Mouse (Mus musculus) kidney, adult 18-20 months (tissue): ENCODE results near the gene Bmx.

Experiments
- DNase-seq: peaks from one replicate; pipeline ENCODE4 v3.0.0; 2021

The Bmx gene

DNA sequence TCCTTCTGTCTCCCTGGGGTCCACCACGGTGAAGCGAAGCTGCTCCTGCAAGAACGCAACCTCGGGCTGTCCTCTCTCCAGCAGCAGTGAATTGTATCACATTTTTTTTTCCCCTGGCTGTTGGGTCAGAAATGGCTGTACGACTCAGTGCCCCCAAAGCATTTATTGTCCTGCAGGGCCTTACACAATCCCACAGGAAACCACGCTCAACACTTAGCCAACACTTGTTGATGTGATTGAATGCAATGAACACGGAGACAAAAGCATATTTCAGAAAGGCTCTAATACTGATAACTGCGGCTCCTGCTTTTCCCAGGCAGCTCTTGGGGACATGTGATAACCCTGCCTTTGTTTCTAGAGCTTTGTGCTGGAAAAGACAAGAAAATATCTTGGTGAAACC lies at the start of gene Bmx:
Gene Bmx, minus strand, starts transcription at position 137 of the 400 bp plus-strand sequence.
- DNase-seq = no peak

DNA sequence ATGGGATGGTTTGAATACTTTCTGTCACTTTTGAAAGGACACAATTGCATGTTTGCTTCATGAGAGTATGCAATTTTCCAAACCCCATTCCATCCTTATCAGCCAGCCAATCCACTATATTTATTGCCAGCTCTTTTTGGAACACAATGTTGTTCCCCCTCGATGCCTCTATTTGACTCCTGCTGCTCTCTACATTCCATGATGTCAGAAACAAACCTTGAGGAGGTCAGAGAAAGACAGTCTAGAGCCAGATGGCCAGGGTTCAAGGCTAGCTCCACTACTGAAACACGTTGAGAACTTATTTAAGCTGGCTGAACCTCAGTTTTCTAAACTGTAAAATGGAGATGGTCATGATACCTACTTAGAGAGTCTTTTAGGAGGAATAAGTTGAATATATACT lies 48.3 kb upstream of the Bmx start:
- DNase-seq = no peak

DNA sequence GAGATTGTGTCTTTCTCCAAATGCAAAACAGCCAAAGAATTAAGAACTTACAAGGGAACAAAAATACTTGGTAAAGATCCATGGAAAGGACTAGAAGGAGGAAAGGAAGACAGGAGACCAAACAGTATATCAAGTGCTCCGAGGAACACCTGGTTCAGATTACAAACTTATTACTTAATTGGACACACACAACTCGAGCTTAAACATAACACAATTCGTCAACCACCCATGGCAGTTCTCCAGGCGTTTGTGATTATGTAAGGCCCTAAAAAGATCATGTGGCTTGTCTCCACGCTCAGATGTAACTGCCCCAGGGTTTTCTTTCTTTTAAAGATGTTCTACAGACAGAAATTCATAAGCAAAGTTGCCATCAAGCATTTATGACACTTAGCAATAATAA lies 33.2 kb upstream of the Bmx start:
- DNase-seq = no peak

DNA sequence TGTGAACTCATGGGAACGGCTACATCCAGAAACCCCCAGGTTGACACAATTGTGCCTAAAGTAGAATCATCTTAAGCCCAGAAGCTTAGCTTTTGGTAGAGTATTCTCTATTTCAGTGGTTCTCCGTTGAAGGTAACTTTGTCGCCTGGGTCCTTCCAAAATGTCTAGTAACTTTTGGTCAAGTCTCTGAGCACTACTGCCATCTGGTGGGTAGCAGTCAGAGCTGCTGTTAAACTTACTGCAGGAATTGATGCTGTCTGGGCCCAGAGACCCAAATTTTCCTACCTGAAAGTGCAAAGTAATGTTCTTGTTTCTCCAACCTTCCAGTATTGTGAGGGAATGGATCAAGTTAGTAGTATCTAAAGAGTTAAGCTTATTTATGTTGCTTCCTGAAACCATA lies 29.1 kb upstream of the Bmx start:
- DNase-seq = peak; percentile 14

DNA sequence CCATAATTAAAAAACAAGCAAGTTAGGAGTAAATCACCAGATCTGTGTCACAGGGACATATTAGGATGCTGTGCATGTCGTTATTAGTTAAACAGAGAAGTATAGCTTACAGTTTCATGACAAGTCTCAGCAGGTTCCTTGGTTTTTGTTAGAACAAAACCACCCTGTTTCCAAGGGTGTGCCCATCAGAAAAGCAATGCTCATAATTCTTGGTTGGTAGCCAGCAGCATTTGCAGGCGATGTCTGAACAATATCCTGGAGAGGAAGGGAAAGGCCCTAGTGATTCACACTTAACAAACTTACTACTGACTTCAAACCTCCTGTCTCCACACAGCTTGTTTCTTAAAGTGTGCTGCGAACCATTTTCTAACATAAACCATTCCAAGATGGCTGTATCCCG lies 25.8 kb upstream of the Bmx start:
- DNase-seq = no peak

DNA sequence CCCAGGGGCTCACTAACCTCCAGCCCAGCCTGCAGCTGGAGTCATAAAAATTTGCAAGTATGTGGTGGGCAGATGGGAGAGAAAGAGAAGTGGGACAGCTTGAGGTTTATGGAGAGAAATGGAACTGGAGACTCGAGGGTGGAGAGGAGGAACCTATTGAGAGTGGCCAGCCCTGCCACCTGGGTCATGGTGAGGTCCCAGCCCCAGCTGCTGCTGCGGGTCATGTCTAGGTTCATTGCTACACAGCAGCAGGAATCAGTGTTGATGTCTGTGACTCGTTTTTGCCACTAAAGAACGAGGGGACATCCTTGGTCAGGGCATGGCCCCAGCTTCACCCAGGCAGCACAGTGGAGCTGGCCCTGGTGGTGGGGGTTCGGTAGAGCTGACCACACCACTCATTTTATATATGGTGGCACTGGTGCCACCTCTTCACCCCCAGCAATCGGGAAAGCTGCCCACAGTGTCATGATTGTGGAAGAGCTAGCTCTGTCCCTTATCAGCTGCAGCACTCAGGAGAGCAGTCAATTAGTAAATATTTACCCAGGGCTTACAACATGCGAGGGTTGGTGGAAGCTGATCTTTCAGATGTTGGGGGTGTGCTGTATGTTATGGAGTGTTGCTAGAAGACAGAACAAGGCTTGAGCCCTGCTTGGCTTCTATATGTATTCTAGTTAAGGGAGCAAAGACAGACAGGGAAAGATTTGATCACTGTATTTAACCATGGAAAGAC lies 23.1 kb upstream of the Bmx start:
- DNase-seq = no peak

DNA sequence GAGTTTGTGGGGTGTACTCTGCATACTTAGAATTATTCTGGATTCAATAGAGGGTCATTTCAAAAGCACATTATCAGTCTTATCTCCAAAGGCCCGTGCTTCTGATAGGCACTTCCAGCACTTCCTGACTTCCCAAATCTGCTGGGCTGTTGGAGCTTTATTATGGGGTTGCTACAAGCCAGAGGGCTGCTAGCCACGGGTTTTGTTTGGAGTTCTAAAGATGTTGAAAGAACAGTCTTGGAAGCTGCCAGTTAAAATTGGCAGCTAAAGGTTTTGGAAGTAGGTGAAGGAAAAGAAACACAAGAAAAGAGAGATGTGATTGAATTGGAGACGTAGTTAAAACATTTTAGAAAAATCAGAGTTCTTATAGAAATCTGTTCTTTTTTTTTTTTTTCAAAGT lies 17.5 kb upstream of the Bmx start:
- no peak for DNase-seq

DNA sequence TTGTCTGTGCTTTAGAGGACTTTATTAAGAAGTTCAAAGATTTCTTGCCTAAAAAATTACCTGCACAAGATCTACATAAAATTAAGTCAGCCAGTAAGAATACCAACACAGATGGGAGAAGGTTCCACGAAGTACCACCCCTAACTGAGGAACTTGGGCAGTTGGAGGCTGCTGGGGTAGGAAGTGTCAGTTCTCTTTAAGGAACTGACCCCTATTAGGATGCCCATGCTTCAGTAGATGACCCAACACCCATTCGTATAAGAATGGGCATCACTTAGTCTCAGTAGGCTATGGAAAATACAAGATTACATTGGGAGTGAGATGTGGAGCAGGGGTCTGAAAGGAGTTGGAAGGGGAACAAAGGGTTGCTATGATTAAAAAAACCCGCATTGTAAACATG lies 12.6 kb upstream of the Bmx start:
- no peak for DNase-seq

DNA sequence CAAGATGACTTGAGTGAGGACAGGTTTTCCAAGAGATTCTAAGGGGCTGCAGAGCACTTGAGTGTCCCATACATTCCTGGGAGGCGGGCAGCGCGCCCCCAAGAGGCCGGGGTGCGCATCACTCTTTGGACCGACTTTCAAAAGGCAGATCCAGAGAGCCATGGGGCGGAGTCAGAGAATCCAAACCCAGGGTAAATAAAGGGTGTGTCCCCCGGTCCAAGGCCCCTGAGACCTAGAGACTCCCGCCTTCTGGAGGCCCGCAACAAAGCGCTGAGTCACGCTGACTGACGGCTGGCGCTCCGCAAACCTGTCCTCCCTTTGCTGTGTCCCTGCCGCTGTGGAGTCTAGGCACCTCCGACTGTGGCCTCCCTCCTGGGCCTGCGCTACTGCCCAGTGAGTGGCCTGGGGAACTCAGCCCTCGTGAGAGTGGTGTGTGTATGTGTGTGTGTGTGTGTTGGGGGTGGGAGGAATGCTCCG lies 11.3 kb upstream of the Bmx start, which contains the start of gene Pir:
Gene Pir, plus strand, starts transcription at position 87 of the 477 bp plus-strand sequence.
- peak; percentile 38 for DNase-seq

DNA sequence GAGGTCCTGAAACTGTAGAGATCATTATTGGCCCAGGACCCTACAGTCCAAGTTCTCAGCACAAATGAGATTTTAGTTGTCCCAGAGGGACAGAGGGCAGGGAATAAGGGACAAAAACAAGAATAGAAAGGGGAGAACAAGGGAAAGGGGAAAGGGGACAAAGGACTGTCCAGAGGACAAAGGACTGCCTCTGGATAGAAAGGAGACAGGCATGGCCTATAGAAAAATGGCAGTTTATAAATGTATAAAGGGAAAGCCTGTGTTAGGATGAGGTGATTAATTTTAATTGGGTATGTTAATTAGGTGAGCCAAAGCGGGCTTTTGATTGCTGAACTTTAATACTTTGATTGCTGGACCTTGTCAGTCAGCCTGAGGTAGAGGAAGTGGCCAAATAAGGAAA lies 6.9 kb upstream of the Bmx start:
- no peak for DNase-seq

DNA sequence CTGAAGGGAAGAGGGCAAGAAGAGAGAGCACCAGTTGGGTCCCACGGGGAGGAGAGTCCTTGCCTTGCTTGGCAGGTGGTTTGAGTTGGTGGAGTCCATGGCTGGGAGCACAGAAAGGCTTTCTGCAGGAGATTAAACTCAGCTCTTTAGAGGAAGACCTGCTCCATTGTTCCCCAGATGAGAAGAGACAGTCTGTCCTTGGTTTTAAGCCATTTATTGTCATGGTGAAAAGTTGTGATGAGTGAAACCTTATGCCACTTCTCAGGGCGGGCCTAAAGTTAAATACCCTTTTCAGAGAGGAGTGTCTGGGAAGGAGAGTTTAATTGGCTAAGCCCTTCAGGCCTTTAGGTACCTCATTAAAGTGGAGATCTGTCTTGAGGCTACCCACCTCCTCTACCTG lies 4.3 kb upstream of the Bmx start:
- no peak for DNase-seq

DNA sequence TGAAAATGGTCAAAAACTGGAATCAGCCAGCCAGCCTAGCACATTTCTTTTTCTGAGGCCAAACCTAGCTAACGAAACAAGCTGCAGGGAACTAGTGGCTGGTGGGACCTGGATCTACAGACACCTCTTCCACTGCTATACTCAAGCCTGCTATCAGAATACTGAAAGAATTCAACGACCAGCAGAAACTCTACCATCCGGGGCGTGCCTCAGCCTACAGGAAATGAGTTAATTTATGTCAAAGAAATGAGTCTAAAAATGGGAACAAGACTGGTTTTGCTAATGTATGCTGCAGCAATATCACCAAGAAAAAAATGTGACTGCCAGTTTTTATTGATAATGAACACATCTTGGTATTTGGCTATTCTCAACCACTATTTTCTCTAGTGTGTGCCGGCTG lies 669 bp upstream of the Bmx start:
- DNase-seq = no peak

DNA sequence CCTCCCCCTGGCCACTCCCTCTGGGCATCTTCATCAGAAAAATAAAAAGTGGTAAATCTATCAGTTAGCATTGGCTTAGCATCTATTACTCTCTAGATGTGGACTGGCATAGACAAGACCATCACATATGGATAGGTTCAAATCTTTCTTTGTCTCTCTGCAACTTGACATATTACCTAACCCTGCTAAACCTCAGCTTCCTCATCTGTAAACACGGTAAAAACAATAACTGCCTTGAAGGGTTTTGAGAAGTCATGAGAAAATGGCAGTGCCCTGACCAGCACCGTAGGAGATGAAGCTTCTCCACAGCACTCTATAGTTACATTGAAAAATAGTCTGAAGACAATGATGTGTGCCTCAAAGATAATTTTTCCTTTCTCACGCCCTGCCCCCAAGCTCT lies 1.5 kb downstream of the Bmx start:
- DNase-seq = no peak

DNA sequence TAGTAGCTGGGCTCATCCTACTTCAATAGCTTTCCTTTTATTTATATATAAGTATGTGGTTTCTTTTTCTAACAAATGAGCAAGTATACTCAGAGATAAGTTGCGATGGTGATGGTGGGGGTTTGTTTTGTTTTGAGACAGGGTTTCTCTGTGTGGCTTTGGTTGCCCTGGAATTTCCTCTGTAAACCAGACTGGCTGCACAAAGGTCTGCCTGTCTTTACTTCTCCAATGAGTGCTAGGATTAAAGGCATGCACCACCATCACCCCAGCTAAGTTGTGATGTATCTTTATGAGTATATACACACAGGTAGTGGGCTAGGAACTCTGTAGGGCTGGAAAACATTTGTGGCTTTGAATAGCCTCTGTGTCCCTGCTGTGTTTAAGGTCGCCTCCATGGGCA lies 11.3 kb downstream of the Bmx start:
- DNase-seq = no peak

DNA sequence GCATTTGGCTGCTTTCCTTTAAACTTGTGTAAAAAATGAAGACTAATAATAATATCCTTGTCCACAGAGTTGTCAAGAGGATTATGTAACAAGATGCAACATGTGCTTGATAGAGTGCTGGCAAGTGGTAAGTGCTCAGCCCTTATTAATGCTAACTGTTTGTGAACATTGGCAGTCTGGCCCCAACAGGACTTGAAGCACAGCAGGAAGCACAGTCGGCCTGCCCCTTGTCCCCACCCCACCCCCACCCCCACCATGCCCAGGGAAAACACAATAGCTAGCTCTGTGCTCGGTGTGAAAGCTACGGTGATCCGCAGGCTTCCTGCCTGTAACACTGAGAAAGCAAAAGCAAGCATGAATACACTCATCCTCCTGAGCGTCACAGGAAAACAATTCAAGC lies 12.3 kb downstream of the Bmx start:
- no peak for DNase-seq

DNA sequence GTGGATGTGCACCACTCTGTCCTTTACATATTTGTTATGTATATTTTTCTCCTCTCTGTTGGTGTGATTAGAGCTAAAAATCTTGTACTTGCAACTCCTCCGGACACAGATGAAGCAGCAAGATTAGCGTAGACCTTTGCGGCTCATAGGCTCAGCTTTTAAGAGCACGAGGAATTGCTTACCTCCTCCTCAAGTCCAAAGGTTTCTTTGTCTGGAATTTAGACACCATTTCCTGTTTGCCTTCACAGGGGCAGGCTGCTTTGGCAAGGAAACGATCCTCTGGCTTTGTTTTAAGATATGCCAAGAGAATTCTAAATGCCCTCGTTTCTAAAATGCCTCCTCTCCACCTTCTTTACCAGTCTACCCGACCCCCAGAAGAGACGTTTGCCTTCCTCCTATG lies 24.6 kb downstream of the Bmx start:
- DNase-seq = peak; percentile 8

DNA sequence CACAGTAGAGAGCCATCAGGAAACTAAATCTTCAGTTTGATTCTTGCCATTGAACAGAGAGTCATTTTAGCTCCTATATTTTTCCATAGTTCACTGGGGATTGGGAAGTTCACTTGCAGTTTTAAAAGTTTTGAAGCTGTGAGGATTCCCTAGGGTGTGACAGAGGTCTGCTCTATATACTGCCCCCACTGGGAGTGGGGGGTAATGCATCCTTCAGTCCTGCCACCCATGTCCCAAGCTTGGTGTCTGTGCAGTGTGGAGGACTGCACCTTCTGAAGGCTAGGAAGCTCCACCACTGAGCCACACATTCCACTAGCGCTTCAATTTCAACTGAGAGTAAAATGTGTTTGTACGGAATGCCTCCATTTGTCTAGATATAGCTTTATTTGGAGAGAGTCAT lies 36.0 kb downstream of the Bmx start:
- no peak for DNase-seq

DNA sequence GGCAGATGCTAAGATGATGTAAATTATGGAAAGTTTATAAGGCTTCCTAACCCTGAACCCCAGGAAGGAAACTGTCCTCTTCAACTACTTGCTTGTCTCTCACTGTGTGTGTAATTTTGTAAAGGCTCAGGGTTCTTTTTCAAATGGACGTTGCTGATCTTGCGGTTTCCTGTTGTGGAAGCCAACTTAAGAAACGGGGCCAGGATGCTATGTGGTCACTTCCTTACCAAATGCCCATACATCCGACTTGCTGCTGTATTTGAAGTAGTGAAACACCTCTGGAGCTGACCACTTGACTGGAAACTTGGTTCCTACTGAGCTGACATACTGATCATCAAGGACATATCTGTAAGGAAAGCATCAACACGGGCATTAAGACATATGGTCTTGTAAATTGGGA lies 57.4 kb downstream of the Bmx start:
- DNase-seq = no peak

DNA sequence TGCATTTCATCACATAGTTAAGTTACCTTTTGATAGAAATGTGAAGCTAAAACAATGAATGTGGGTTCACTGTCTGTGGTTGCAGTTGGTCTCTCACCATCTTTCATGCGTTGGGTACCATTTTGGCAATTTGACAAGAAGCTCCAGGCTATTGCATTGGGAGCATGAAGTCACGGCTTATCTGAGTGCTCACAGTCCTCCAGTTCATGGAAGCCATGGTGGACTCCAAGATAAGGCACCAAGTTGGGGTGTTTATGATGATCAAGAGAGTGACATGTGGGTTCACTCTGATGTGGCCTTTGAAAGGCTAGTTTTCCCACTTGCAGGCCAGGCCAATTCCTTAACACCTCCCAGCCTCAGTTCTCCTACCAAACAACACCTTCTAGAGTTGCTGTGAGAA lies 60.3 kb downstream of the Bmx start:
- no peak for DNase-seq

DNA sequence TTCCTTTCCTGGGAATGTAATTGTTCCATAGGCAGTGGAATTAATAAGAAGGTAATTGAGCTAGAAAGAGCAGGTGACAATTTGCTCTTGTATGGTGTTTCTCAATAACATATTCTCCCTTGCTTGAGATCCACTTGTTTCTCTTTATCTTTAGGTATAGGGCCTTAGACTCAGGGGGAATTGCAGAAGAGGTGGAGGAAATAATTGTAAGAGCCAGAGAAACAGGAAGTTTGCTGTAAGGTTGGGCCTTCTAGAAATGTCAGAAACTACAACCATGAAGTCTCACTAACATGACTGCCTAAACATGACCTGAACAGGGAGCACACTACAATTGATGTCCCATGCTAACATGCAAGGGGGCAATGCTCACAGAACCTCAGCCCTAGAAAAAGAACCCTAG lies 68.1 kb downstream of the Bmx start:
- DNase-seq = no peak

DNA sequence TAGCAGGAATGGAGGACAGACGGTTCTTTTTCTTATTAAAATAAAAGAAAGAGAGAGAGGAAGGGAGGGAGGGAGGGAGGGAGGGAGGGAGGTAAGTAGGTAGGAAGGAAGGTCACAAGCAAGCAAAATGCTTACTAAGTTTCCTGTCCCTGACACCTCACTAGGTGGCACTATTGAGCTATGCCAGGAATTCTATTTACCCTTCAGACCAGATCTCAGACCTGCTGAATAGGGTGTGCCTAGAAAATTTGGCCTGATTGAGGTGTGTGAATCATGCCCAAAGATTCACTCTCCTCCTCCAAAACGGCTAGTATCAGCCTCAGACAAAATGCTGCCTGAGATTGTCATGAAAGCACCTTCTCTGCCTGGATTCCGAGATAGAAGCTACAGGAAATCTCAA lies 74.1 kb downstream of the Bmx start:
- DNase-seq = peak; percentile 37

DNA sequence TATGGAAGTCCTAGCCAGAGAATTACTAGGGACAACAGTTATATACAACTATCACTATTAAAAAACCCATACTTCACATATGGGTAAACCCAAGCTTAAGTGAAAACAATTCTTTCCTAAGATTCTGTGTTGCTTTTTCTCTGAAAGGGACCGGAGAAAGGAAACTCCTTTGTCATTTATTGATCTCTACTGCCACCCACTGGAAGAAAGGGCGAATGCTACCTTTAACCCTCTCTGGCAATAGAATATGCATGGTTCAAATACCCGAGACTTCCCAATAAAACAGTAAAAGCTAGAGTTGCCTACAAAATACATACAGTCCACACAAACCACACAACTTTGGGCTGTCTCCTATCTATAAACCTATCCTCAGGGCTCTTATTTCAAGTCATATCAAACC lies 78.2 kb downstream of the Bmx start:
- DNase-seq = peak; percentile 42

DNA sequence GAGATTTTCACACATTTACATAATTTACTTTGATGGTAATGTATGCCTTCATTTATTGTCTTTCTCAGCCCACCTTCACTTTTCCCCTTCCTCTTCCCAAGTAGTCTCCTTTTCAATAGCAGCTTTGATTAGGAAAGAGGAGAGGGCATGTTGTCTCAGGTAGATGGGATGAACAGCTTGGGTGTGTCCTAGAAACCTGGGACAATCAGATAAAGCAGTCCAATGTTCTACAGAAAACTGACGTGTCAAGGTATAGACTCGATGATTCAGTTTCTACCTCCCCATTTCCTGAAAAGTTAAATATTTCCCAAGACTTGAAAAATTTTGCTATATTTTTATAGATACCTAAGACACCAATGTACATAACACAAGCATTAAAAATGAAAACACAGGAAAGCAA lies 79.1 kb downstream of the Bmx start:
- DNase-seq = no peak

DNA sequence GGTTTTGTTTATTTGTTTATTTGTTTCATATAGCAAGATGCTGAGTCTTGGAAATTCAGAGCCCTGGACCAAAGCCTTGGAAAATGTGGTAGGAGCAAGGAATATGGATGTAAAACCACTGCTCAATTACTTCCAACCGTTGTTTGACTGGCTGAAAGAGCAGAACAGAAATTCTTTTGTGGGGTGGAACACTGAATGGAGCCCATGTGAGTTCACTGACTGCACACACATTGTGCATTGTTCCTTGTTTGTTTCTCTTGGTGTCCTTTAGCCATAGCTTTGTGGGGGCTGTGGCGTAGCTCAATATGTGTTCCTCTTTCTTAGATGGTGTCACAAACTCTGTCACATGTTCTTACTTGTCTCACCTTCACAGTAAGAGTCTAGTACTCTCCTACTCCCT lies 82.2 kb downstream of the Bmx start:
- DNase-seq = no peak

DNA sequence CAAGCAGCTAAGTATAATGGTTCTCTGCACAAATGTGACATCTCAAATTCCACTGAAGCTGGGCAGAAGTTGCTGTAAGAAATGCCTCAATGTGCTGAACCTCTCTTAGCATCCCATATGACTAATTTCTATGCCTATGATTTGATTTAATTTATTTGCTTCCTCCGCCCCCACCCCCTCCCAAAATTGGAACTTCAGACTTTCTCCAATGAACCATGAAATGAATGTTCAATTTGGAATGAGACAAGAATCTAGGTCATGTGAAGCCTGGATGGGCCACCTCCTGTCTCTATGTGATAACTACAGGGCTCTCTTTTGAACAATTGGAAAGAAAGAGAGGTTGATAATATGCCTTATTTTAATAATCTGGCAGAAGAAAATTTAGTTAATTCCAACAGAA lies 82.7 kb downstream of the Bmx start:
- DNase-seq = no peak
